Mouse (Mus musculus): ENCODE measurements around the gene Xrcc4.

GRCm38 (mm10) chr13:89765966-89766365 is 323.4 kb downstream of the Xrcc4 start:
- TF ChIP-seq CTCF (IDR thresholded peaks at IDR 0.05; ENCODE audit: control insufficient read depth, insufficient read depth, insufficient read length) (no peak), USF1 (IDR thresholded peaks at IDR 0.05; ENCODE audit: low read depth) (no peak), MAX (IDR thresholded peaks at IDR 0.05) (no peak), MYOD1 (IDR thresholded peaks at IDR 0.05; ENCODE audit: control insufficient read depth, insufficient read length, low read depth) (no peak), MYOG (IDR thresholded peaks at IDR 0.05; ENCODE audit: control insufficient read depth, extremely low read depth, insufficient read length) (no peak)

Measured in C2C12 (cell line).